Mouse (Mus musculus) yolk sac, embryonic 10.5 days (tissue): ENCODE results near the gene Gm11077.
A peak's percentile ranks its signal among the peaks of the same experiment; 100 is the strongest.

Experiments used
- DNase-seq: peaks from one replicate; pipeline ENCODE4 v3.0.0-alpha.2; 2017; ENCODE audit warnings: low spot score

Gene Gm11077

GRCm38 (mm10) chr6:140747591-140747990 lies 18.5 kb downstream of the Gm11077 start:
- no peak for DNase-seq

DNA sequence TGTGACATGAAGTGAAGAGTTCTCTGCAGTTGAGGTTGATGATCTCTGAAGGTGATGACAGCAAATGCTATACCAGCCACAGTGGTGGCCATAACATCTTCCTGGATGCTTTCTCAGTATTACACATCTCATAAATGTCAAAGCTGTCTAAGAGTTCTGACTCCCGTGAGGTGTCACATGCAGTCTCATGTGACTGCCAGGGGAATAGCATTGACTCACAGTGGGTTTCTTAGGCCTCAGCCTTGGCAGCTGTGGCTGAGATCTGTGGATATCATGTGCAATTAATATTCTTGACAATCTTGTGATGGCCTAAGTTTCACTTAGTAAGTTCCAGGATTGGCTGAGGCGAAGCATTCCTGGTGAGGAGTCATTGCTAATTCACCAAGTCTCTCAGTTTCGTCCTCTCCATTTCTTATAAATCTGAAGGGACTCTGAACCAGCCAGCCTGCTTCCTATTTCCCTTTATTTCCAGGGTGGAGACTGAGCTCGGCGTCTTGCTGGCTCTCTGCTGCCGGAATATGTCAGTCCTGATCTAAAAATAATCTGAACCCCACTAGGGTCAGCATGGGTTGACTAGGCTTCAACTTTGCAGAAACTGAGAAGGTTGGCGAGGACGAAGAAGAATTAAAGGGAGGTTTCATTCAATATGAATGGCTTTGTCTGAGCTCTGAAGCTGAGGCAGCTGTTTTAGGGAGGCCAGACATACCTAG lies 21.4 kb downstream of the Gm11077 start:
- DNase-seq = no peak

DNA sequence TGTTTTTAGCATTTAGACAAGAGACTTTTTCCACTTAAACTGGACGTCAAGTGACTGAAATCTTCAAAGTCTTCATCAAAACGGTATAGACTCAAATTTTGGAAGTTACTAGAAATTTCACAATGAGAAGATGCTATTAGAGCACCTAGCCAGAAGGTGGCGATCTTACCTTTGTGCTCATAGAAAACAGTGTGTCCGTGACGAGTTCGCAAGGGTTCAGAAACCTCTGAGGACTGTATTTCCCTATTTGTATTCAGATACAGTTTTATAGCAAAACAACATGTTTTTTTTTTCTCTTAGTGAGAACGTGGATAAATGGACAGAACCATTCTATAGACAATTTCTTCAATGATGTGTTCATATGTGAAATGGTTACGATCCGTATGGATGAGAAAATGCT lies 37.3 kb downstream of the Gm11077 start:
- no peak for DNase-seq

DNA sequence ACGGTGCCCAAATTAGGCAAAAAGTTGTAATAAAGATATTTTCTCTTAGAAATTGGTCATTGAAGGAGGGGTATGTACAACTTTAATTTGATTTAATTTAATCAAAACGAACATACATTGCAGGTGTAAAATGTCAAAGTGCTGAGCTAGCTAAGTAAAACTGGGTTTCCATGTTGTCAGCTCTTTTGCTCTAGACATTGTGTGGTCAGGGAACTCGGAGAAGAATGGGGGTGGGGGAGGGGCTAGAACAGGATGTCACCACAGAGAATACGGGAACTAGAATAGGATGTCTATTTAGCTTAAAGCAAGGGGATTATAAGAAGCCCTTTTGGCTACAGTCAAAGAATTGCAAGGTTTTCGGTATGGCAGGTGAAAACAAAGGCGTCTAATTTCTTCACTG lies 38.2 kb downstream of the Gm11077 start:
- peak; percentile 24 for DNase-seq

- DNase-seq = no peak
These were observed 39.1 kb downstream of the Gm11077 start for GRCm38 (mm10) chr6:140768180-140768579.

DNA sequence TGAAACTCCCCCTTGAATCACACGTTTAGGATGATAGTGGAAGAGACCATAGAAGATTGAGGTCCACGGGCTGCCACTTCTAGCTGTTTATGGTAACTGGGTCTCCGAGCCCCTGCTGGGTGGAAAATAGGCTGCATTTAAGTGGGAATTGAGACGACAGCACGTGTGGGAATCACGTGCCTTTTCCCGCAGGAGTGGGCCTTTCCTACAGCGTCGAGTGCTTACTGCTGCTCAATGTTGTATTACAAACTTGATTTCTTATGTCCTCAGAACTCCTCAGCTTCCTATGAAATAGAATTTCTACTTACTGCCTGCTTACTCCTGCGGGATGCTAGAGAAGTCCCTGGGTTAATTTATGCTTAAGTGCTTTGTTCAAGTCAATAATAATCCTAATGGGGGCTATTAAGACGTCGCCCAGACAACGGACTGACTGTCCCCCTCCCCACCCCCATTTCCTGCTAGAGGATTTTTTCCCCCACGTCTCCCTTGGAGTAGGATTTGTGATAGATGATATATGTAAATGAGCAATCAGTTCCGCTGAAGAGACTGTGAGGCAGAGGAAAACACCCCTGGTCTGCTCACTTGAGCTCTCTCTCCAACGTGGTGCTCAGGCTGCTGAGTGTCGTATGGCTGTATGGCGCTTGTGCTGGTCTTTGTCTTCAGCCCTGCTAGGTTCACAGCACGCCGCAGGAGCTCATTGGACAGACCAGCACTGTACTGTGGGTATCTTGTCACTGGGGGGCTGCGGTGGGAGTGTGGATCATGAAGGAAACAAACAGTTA lies 40.0 kb downstream of the Gm11077 start:
- no peak for DNase-seq

DNA sequence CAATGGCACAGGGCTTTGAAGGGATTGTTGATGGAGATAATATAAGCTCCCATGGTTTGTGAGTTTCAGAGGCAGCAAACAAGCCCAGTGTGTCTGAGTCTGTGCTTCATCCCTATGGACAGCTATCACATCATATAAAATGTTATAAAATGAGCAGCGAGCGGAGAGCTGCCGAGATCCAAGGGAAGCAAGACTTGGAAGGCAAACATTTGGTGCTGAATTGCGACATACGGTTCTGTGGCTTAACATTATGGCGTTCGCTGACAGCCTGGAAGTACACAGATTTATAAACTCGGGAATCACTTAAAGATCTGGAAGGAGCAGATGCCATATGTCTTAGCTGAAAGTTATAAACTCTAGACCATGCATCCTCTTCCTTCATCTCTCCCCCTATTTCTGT lies 47.2 kb downstream of the Gm11077 start:
- no peak for DNase-seq

GRCm38 (mm10) chr6:140782524-140782923 lies 53.4 kb downstream of the Gm11077 start:
- DNase-seq = no peak

- no peak for DNase-seq
These were observed 57.0 kb downstream of the Gm11077 start for GRCm38 (mm10) chr6:140786058-140786457.

GRCm38 (mm10) chr6:140789850-140790249 lies 60.8 kb downstream of the Gm11077 start:
- DNase-seq = no peak

GRCm38 (mm10) chr6:140793676-140794262 lies 64.7 kb downstream of the Gm11077 start:
- no peak for DNase-seq

- no peak for DNase-seq
These were observed 69.8 kb downstream of the Gm11077 start for GRCm38 (mm10) chr6:140798841-140799240.

GRCm38 (mm10) chr6:140799435-140800040 lies 70.5 kb downstream of the Gm11077 start:
- no peak for DNase-seq

DNA sequence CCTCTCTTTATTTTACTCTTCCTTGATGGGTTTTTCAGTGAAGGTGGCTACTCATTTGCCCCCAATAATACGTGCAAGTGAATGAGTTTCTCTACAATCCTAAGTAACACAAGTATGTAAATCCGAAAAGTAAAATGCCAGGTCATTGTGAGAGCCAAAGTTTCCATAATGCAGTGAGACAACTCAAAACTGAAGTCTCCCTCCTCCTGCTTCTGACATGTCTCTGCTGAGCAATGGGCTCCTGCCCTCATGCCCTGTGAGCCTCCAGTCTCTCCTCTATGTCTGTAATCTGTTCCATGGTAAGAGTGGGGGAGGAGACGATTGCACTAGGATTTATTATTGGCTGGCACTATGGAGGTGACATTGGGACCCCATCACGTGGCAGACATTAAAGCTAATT lies 71.5 kb downstream of the Gm11077 start:
- DNase-seq = no peak
